Mouse (Mus musculus) sigmoid colon, adult 10 weeks (tissue): ENCODE results near the gene Metap1. TPM values are rescaled to one million over a fixed set of nuclear protein-coding genes. Genes with fewer than 3 reads are reported as not detected.

Experiments
- polyA plus RNA-seq: library from polyadenylated mRNA; stranded (reverse); fragments of 350-450 nt; fragmentation: Illumina TruSeq; extraction: RNeasy Lipid Tissue Mini Kit (QIAGEN cat#74804); gene quantifications from one replicate; pipeline ENCODE4 v1.2.3, GENCODE M21; 2014; ENCODE audit warnings: low read depth, low replicate concordance

The Metap1 gene
- 82.3 TPM for polyA plus RNA-seq

DNA sequence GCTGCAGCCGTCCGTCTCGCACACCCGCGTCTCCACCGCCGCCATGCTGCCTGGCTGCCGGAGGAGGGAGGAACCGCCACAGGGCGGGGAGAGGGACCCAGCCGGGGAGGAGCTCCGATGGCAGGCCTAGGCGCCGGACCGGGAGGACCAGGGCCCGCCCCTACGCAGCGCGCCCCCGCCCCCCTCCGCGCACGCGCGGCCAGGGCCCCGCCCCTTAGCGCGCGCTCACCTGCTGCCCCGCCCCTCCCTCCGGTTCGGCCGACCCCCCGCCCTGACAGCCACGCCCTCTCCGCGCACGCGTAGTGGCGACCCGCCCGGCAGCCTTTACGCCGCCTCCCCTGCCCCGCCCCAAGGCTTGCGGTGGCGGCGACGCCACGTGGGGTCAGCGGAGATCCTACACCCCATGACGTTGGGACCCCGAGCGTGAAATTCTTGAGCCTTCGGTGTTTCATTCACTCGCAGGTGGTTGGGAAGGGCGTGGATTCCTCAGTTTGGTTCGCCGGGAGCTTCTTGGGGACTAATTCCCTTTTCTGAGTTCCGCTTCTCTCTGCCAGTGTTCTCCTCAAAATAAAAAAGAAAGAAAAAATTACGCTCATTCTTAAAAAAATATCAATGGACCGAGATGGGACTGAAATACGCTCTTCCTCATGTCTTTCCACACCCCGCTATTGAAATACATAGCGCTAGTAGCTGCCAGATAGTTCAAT, at the start of gene Metap1:
Gene Metap1, minus strand, starts transcription at position 189 of the 707 bp plus-strand sequence.

GRCm38 (mm10) chr3:138526073-138526915, 37.0 kb upstream of the Metap1 start, which contains the start of gene Eif4e:
Gene Eif4e (plus strand): TSS chr3:138526179.

GRCm38 (mm10) chr3:138442612-138443464, 46.5 kb downstream of the Metap1 start, which contains the start of gene Adh5:
Gene Adh5 (plus strand): TSS chr3:138443093.

GRCm38 (mm10) chr3:138415121-138415690, 74.1 kb downstream of the Metap1 start, which contains the start of gene Adh4:
Gene Adh4 (plus strand): TSS chr3:138415466.

Other genes with a start within 250 kb of the Metap1 start
- 392 TPM for gene Adh1, start 228.5 kb downstream of the Metap1 start, polyA plus RNA-seq
- gene Adh6a, start 176.2 kb downstream of the Metap1 start, polyA plus RNA-seq: 0.32 TPM
- not detected for gene Adh6b, start 147.7 kb downstream of the Metap1 start, polyA plus RNA-seq
- gene Adh4, start 74.0 kb downstream of the Metap1 start, polyA plus RNA-seq: not detected
- 91.5 TPM for gene Adh5, start 46.4 kb downstream of the Metap1 start, polyA plus RNA-seq
- gene Eif4e, start 36.7 kb upstream of the Metap1 start, polyA plus RNA-seq: 201 TPM